Mouse (Mus musculus) small intestine, adult 2 months (tissue): ENCODE results near the gene Cblc. TPM values are rescaled to one million over a fixed set of nuclear protein-coding genes. Genes with fewer than 3 reads are reported as not detected.

Experiments
- H3K27ac ChIP-seq: fragments of 200-500 bp; 2 replicates; pipeline ENCODE4 v1.5.1; 2012; ENCODE audit warnings: low read depth, low read length, control low read depth, inconsistent platforms; ENCODE audit not compliant: insufficient read depth
- H3K27me3 ChIP-seq: fragments of 200-500 bp; 2 replicates; pipeline ENCODE4 v1.6.1; 2012; ENCODE audit warnings: mild to moderate bottlenecking, moderate library complexity, low read length, inconsistent platforms; ENCODE audit not compliant: control insufficient read depth, insufficient read depth
- H3K36me3 ChIP-seq: fragments of 200-500 bp; 2 replicates; pipeline ENCODE4 v1.6.1; 2012; ENCODE audit warnings: mild to moderate bottlenecking, low read length, control low read depth, inconsistent platforms; ENCODE audit not compliant: control insufficient read depth, insufficient read depth
- H3K4me1 ChIP-seq: fragments of 200-500 bp; 2 replicates; pipeline ENCODE4 v1.6.1; 2012; ENCODE audit warnings: low read length, inconsistent platforms, mixed read lengths; ENCODE audit not compliant: control insufficient read depth, insufficient read depth, insufficient read length
- H3K4me3 ChIP-seq: fragments of 200-500 bp; 2 replicates; pipeline ENCODE4 v1.5.1; 2012; ENCODE audit warnings: low read depth, mild to moderate bottlenecking, control low read depth, inconsistent platforms, low read length, moderate library complexity
- CTCF ChIP-seq: fragments of 200-500 bp; IDR thresholded peaks from 2 replicates; pipeline ENCODE4 v1.5.1; 2012; ENCODE audit warnings: low read depth, mild to moderate bottlenecking, control low read depth, inconsistent platforms, low read length, moderate library complexity, mixed read lengths; ENCODE audit not compliant: insufficient replicate concordance, insufficient read length; ENCODE audit errors: extremely low read depth
- POLR2A ChIP-seq: fragments of 200-500 bp; IDR thresholded peaks from 2 replicates; pipeline ENCODE4 v1.6.1; 2012; ENCODE audit warnings: low read depth, mild to moderate bottlenecking, control low read depth, inconsistent platforms, low read length, moderate library complexity
- WGBS: fragments of 180-500 bp; shearing (Covaris S2); methylation state at CpG from one replicate; pipeline ENCODE4 v1.1.7; 2018; 5-methylcytosine and 5-hydroxymethylcytosine counted together
- polyA plus RNA-seq: library from polyadenylated mRNA; depleted of rRNA; stranded (reverse); fragments of >200 nt; gene quantifications from 2 replicates; pipeline ENCODE4 v1.2.3, GENCODE M21; 2012

The Cblc gene
- polyA plus RNA-seq, 1 experiment = 145 TPM

DNA sequence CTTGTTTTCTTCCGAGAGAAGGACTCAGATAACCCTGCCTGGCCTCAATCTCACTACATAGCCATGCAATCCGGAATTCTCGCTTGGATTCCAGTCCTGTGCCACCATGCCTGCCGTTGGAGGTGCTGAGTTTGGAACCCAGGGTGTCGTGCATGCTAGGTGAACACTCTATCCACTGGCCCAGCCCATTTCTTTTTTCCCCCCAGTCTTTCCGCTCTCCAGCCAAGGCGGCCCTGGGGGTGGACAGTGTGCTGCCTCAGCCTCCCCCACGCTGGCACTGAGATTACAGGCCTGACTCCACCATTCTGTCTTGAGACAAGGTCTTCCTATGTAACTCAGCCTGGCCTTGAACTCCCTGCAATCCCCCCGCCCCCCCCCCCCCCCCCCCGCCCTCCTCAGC is 50.6 kb downstream of the Cblc start:
- 70% methylated on average over 10 of the region's 10 CpGs for WGBS
- H3K27me3 ChIP-seq = no peaks in the 10 kb centered on the region
- TF ChIP-seq POLR2A (no peak), CTCF (no peak)
- no peak overlapping the region for H3K4me3 ChIP-seq
- H3K36me3 ChIP-seq = peaks cover 21% of the 10 kb centered on the region
- H3K27ac ChIP-seq = no peak overlapping the region
- H3K4me1 ChIP-seq = peaks cover 17% of the 10 kb centered on the region

- Histone ChIP-seq H3K27ac (no peak overlapping the region), H3K27me3 (no peaks in the 10 kb centered on the region), H3K36me3 (peaks cover 28% of the 10 kb centered on the region), H3K4me1 (peaks cover 11% of the 10 kb centered on the region), H3K4me3 (no peak overlapping the region)
- no peak for TF ChIP-seq POLR2A
- TF ChIP-seq CTCF = no peak
- 49% methylated on average over 14 of the region's 14 CpGs for WGBS
These were observed 51.8 kb downstream of the Cblc start for GRCm38 (mm10) chr7:19744590-19745385.

DNA sequence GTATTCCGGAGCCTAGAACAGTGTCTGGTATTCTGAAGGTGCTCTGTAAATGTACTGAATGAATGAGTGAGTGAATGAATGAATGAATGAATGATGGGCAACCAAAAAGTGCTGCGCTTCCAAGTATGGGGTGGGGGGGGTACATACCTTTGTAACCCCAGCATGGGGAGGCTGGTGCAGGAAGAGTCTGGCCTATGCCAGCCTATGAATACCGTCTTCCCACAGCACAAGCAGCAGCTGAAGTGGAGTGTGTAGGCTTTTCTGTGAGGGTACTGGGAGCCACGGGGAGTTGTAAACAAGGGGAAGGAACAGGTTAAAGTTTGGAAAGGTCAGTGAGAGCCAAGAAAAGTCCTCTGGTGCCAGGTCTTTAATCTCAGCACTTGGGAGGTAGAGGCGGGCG is 52.8 kb downstream of the Cblc start:
- H3K36me3 ChIP-seq = peaks cover 31% of the 10 kb centered on the region
- WGBS = 79% methylated on average over 6 of the region's 6 CpGs
- H3K27me3 ChIP-seq = no peaks in the 10 kb centered on the region
- no peak overlapping the region for H3K27ac ChIP-seq
- no peak overlapping the region for H3K4me3 ChIP-seq
- no peak for TF ChIP-seq CTCF
- TF ChIP-seq POLR2A = no peak
- H3K4me1 ChIP-seq = peaks cover 11% of the 10 kb centered on the region

GRCm38 (mm10) chr7:19742468-19742867 is 54.1 kb downstream of the Cblc start:
- 67% methylated on average over 5 of the region's 5 CpGs for WGBS
- H3K4me1 ChIP-seq = peaks cover 11% of the 10 kb centered on the region
- H3K27ac ChIP-seq = no peak overlapping the region
- H3K27me3 ChIP-seq = no peaks in the 10 kb centered on the region
- no peak for TF ChIP-seq CTCF
- no peak for TF ChIP-seq POLR2A
- H3K36me3 ChIP-seq = peaks cover 40% of the 10 kb centered on the region
- H3K4me3 ChIP-seq = no peak overlapping the region

DNA sequence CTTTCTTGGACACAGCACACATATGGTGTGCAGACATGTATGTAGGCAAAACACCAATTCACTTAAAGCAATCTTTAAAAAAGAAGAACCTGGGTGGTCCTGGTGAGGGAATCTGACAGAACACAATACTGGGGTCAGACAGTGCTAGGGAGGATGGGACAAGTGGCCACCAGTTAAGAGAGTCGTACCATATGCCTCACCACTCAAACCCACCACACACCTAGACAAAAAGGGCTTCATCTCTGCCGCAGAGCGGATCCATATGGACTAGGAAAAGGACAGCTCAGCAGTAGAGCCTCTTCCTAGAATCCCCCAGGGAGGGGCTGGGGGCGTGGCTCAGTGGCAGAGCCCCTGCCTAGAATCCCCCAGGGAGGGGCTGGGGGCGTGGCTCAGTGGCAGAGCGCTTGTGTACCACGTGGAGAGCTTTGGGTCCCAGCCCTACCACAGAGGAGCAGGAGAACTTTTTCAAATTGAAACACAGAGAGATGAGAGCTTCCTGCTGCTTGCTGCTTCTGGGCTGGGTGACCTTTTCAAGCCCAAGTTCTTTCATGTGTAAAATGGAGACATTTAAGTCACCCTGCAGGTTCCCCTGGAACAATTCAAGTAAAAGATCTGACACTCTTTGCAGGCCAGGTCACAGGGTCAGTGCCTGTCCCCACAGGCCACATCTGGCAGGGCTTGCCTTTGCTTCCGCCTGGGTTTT is 55.1 kb downstream of the Cblc start:
- Histone ChIP-seq H3K36me3 (peaks cover 49% of the 10 kb centered on the region), H3K4me3 (no peak overlapping the region), H3K27ac (no peak overlapping the region), H3K4me1 (peaks cover 8% of the 10 kb centered on the region), H3K27me3 (no peaks in the 10 kb centered on the region)
- TF ChIP-seq CTCF (no peak), POLR2A (no peak)
- WGBS = 62% methylated on average over 8 of the region's 8 CpGs

DNA sequence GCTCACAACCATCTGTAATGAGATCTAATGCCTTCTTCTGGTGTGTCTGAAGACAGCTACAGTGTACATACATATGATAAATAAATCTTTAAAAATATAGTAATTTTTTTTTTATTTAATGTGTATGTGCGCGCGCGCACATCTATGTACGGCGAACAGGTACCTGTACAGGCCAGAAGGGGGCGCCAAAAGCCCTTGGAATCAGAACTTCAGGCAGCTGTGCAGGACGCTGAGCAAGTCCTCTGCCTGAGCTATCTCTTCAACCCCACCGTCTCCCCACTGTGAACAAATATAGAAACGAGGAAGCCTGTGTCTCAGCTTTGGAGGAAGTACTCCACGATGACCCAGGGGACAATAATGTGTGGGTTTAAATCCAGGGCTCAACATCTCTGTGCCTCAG is 56.3 kb downstream of the Cblc start:
- TF ChIP-seq CTCF (peak; percentile 49), POLR2A (no peak)
- Histone ChIP-seq H3K36me3 (peaks cover 53% of the 10 kb centered on the region), H3K4me3 (no peak overlapping the region), H3K27me3 (no peaks in the 10 kb centered on the region), H3K4me1 (peaks cover 2% of the 10 kb centered on the region), H3K27ac (no peak overlapping the region)
- WGBS = 85% methylated on average over 11 of the region's 11 CpGs

DNA sequence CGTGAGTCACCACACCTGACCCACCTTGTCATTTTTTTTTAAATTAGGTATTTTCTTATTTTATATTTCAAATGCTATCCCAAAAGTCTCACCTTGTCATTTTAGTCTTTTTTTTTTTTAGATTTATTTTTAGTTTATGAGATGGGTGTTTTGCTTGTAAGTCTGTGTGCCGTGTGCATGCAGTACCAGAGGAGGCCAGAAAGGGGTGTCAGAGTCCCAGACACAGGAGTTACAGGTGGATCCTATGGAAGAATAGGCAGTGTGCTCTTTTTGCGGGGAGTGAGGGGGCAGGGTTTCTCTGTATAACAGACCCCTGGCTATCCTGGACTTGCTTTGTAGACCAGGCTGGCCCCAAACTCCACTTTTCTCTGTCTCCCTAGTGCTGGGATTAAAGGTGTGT is 57.8 kb downstream of the Cblc start:
- WGBS = 85% methylated on average over 3 of the region's 3 CpGs
- Histone ChIP-seq H3K27me3 (no peaks in the 10 kb centered on the region), H3K4me1 (peaks cover under 1% of the 10 kb centered on the region), H3K4me3 (no peak overlapping the region), H3K36me3 (peaks cover 58% of the 10 kb centered on the region), H3K27ac (no peak overlapping the region)
- peak; percentile 18; the same call in 1 of the 2 replicates for TF ChIP-seq CTCF
- no peak for TF ChIP-seq POLR2A
